Mouse (Mus musculus) adrenal gland, postnatal 14 days (tissue): ENCODE results near the gene Acbd3. TPM values are rescaled to one million over a fixed set of nuclear protein-coding genes. Genes with fewer than 3 reads are reported as not detected.
A peak's percentile ranks its signal among the peaks of the same experiment; 100 is the strongest.

Experiments
- DNase-seq: peaks from one replicate; pipeline ENCODE4 v3.0.0; 2021; ENCODE audit warnings: mixed read lengths
- total RNA-seq: library from RNA; stranded (reverse); gene quantifications from 2 replicates; pipeline ENCODE4 v1.2.3, GENCODE M21; 2021

Gene Acbd3
- total RNA-seq, 1 experiment from 2014 or later, result 41.8 TPM

DNA sequence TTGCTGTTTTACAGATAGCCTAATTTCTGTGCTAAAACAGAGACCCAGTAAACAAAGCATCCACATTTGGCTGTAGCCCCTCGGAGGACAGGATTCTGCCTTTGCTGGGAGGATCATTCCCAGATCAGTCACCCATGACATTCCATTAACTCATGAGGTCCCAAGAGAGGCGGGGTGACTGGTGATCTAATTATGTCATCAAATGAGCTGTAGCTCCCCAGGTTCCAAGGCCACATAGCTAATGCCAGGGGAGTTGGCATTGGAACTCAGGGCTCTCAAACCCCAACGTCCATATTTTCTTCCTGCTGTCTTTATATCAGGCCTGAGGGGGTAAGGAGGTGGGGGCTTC, 57.7 kb downstream of the Acbd3 start:
- DNase-seq, result peak; percentile 41

DNA sequence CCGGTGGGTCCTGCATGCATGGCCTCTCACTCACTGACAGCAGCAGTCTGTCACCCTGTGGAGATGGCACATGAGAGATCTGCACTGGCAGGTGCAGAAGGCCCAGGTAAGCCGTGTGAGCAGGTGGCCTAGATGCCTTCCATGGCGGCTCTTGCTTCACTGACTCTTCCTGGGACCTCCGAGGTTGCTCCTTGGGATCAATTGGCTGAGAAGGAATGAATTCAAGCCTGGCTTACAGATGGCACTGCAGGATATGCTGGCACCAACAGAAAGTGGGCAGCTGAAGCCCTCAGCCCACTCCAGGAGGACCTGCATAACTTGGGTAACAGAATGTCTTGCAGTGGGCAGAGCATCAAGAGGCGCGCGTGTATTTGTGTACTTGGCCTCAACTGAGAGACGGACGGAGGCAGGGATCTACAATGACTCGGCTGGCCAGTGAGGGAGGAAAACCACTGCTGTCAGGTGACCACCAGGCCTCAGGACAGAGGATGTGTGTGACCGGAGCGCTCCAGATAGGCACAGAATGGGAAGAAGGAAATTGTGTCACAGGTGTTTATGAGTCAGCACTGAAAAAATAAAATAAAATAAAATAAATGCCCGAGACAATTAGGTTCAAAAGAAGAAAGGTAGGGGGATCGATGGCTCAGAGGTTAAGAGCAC, 66.1 kb downstream of the Acbd3 start:
- no peak for DNase-seq

DNA sequence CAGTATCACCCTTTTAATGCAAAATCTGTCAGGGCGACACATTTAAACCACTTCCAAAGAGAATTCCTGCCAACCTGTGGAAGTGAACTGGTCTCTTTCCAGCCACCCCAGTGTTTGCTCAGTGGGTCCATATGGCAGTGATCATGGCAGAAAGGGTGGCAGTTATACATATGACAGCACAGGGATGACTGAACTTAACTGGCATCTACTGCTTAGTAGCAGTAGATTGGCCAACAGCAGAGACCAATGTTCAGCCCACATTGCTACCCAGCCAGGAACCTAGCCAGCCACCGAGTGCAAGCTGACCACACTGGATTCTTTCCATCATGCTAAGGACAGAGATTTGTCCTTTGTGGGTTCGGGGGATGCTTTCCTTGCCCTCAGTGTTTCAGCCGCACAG, 67.0 kb downstream of the Acbd3 start:
- DNase-seq, result no peak

DNA sequence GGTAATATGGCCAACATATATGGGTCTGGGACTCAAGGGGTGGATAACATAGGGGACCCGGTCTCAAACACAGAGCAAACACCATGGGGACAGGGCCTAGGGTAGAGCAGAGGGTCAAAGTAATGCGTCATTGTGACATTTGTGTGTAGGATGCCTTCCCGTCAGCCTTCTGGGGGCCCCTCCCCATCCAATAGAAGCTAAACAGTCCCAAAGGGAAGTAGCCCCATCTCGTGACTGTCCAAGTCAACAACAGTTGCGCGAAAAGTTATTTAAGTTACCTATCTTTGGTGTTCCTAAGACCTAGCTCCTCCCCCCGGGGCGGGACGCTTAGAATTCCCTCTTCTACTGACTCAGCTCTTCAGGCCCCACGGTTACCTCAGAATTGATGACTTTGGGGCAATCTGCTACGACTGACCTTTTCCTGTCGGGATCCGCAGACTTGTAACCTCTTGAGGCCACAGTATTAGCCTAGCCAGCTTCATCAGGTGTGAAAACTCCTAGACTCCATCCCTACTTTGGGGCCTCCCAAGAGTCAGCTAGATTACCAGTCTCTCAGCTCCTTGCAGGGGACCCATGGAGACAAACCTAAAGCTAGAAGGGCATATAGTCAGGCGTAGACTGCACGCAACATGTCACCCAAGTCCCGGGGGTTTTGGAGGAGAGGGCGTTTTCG, 67.7 kb downstream of the Acbd3 start:
- peak; percentile 63 for DNase-seq

DNA sequence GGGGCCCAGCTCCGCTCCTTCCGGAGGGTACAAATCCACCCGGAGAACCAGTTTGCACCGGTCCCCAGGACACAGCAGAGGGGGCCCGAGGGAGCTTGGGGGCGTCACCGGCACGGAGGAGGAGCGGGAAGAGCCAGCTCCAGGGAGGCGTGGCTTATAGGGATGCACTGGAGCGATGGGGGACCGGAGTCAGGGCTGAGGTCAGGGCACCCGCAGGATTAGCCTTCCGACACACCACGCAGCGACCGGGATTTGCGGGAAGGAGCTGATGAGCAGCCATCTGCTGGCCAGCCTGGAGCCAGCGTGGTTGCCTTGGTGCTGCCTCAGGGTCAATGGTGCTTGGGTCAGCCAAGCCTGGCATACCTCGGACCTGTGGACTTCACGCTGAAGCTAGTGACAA, 68.3 kb downstream of the Acbd3 start:
- peak; percentile 72 for DNase-seq

DNA sequence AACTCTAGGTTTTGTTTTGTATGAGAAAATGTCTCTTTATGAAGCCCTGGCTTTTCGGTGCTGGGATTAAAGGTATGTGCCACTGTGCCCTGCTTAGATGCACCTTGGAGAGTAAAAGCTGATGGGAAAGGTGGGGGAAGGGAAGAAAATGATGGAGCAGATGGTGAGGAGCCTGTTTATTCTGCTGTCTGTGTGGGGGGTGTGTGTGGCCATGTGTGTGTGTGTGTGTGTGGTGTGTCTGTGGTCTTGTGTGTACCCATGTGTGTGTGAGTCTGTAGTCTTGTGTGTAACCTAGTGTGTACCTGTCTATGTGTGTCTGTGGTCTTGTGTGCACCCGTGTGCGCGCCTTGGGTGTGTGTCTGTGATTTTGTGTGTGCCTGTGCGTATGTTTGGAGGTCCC, 72.8 kb downstream of the Acbd3 start:
- DNase-seq, result no peak

DNA sequence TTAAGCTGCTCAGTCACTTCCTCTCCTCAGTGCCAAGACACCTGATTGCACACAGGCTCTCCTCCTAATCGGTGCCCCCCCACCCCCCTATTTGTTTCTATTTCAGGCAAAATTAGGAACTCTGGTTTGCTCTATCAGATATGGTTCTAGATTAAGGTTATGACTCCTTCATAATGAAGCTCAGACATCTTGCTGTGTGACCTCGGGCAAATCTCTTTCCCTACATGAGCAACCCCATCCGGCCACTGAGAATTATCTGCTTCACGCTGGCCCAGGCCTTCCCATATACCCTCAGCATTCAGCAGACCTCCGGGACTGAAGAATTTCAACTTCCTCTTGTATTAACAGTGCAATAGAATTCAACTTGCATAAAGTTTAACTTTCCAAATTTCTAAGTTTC, 73.4 kb downstream of the Acbd3 start:
- DNase-seq, result no peak

DNA sequence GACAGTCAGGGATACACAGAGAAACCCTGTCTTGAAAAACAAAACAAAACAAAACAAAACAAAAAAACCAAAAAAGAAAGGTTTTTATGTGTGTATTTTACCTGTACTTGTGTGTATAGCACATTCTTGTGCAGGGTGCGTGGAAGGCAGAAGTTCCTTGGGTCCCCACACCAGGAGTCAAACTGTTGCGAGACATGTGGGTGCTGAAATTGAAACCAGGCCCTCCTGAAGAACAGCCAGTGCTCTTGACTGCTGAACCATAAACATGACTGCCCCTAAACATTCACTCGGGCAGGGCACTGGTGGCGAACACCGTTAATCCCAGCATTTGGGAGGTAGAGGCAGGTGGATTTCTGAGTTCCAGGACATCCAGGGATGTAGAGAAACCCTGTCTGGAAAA, 74.2 kb downstream of the Acbd3 start:
- no peak for DNase-seq

DNA sequence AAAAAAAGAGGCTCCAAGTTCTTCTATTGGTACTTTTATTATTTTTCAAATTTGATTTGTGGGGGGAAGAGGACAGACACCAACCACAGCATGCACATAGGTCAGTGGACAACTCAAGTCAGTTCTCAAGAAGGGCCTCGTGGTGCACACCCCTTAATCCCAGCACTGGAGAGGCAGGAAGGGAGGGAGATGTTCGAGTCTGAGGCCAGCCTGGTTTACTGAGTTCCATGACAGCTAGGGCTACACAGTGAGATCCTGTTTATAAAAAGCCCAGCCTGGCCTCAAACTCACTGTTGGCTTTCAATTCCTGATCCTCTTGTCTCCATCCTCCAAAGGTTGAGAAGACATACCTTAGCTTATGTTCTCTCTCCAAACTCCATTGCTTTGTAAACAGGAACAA, 75.0 kb downstream of the Acbd3 start:
- DNase-seq, result no peak

DNA sequence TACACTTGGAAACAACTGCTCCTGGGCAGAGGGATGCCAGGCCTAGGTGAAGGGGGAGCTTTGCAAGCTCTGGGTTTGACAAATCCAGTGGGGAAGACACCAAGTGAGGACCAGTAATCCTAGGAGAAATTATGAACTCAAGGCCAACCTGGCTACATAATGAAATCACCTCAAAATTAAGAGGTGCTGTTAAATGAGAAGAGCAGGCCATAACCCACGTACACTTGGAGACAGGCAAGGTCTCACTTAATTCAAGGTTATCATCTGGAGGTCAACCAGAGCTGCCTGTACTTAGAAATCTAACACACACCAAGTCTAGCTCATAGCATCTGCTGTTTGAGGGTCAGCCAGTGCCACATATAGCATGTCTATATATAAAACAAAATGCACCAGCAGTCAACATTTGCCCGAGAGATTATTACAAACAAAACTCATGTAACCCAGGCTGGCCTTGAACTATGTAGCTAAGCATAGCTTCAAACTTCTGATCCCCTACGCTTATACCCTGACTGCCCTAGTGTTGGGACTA, 75.7 kb downstream of the Acbd3 start:
- DNase-seq, result no peak

Other genes with a start within 250 kb of the Acbd3 start
- 0.33 and 1.6 TPM in 2 replicates for gene Stum, start 242.5 kb upstream of the Acbd3 start, total RNA-seq
- gene Parp1, start 157.1 kb upstream of the Acbd3 start, total RNA-seq, result 92.8 TPM in 2 replicates
- 6.9 and 7.2 TPM in 2 replicates for gene Lin9, start 84.9 kb upstream of the Acbd3 start, total RNA-seq
- not detected in 2 replicates for gene Mixl1, start 29.0 kb upstream of the Acbd3 start, total RNA-seq
- gene H3f3a, start 87.9 kb downstream of the Acbd3 start, total RNA-seq, result 803 and 817 TPM in 2 replicates
- 22.2 and 22.6 TPM in 2 replicates for gene Sde2, start 125.1 kb downstream of the Acbd3 start, total RNA-seq
- gene Lefty2, start 167.1 kb downstream of the Acbd3 start, total RNA-seq, result 0.30 TPM in 1 of 2 replicates, not detected in the other
- 29.9 and 38.0 TPM in 2 replicates for gene Pycr2, start 178.2 kb downstream of the Acbd3 start, total RNA-seq
- 1.3 and 1.6 TPM in 2 replicates for gene Lefty1, start 209.0 kb downstream of the Acbd3 start, total RNA-seq
- 44.4 and 56.2 TPM in 2 replicates for gene Tmem63a, start 216.3 kb downstream of the Acbd3 start, total RNA-seq